Mouse (Mus musculus) stomach, postnatal 0 days (tissue): ENCODE results near the gene Ube4b. TPM values are rescaled to one million over a fixed set of nuclear protein-coding genes. Genes with fewer than 3 reads are reported as not detected.

ENCODE experiments used
- ATAC-seq: fragments of 200-750 bp; cut with Nextera tagmentation; 2 replicates; pipeline ENCODE4 v1.8.0; 2017; ENCODE audit not compliant: low FRiP score, low TSS enrichment
- DNase-seq: peaks from one replicate; pipeline ENCODE4 v3.0.0-alpha.2; 2016; ENCODE audit warnings: low spot score
- H3K27ac ChIP-seq: fragments of 300-500 bp; sonication (generic); replicated peaks from 2 replicates; pipeline ENCODE4 v1.5.1; 2014; ENCODE audit warnings: mild to moderate bottlenecking, control low read depth
- H3K27me3 ChIP-seq: fragments of 300-500 bp; sonication (generic); 2 replicates; pipeline ENCODE4 v1.6.1; 2014; ENCODE audit warnings: low read length; ENCODE audit not compliant: control insufficient read depth, insufficient read depth
- H3K36me3 ChIP-seq: fragments of 300-500 bp; sonication (generic); 2 replicates; pipeline ENCODE4 v1.6.1; 2014; ENCODE audit warnings: low read length, mixed read lengths; ENCODE audit not compliant: control insufficient read depth, insufficient read depth
- H3K4me1 ChIP-seq: fragments of 300-500 bp; sonication (generic); replicated peaks from 2 replicates; pipeline ENCODE4 v1.6.1; 2014; ENCODE audit warnings: antibody characterized with exemption; ENCODE audit not compliant: control insufficient read depth, insufficient read depth
- H3K4me2 ChIP-seq: fragments of 300-500 bp; sonication (generic); replicated peaks from 2 replicates; pipeline ENCODE4 v1.6.1; 2014; ENCODE audit warnings: low read depth, mild to moderate bottlenecking, control low read depth, moderate library complexity
- H3K4me3 ChIP-seq: fragments of 300-500 bp; sonication (generic); 2 replicates; pipeline ENCODE4 v1.5.1; 2014; ENCODE audit warnings: low read depth, low read length, control low read depth
- H3K9ac ChIP-seq: fragments of 300-500 bp; sonication (generic); 2 replicates; pipeline ENCODE4 v1.6.1; 2014; ENCODE audit warnings: mild to moderate bottlenecking, low read length, control low read depth, mixed read lengths
- H3K9me3 ChIP-seq: fragments of 300-500 bp; sonication (generic); 2 replicates; pipeline ENCODE4 v1.6.1; 2016; ENCODE audit warnings: low read length; ENCODE audit not compliant: control insufficient read depth
- CTCF ChIP-seq: IDR thresholded peaks from 2 replicates; pipeline ENCODE4 v1.5.1; 2016; ENCODE audit warnings: antibody characterized with exemption, low read depth, mild to moderate bottlenecking, moderate library complexity
- EP300 ChIP-seq: optimal IDR thresholded peaks from 2 replicates; pipeline ENCODE3; 2016; ENCODE audit warnings: antibody characterized with exemption
- WGBS: fragments of 180-500 bp; shearing (Covaris S2); extraction: QIAGEN DNeasy Blood & Tissue Kit; methylation state at CpG from one replicate; pipeline ENCODE4 v1.1.7; 2014; 5-methylcytosine and 5-hydroxymethylcytosine counted together
- polyA plus RNA-seq: library from polyadenylated mRNA; unstranded; fragments of >200 nt; fragmentation: Nextera tagmentation; extraction: Ambion mirVana; gene quantifications from 2 replicates; pipeline ENCODE4 v1.2.1, GENCODE M21; 2015

Ube4b gene
- polyA plus RNA-seq, 1 experiment from 2014 or later = 14.4 TPM

GRCm38 (mm10) chr4:149290157-149290750 is 136.3 kb downstream of the Ube4b start:
- ATAC-seq (no peak), DNase-seq (no peak)
- Histone ChIP-seq H3K4me2 (no peak overlapping the region), H3K27me3 (no peaks in the 10 kb centered on the region), H3K9ac (no peak overlapping the region), H3K27ac (no peak overlapping the region), H3K36me3 (no peaks in the 10 kb centered on the region), H3K4me3 (no peak overlapping the region), H3K4me1 (no peaks in the 10 kb centered on the region), H3K9me3 (no peaks in the 10 kb centered on the region)
- no peak for TF ChIP-seq CTCF
- TF ChIP-seq EP300 = no peak
- 70% methylated on average over 7 of the region's 7 CpGs for WGBS

- ATAC-seq = no peak
Observed at GRCm38 (mm10) chr4:149286287-149287137, 140.0 kb downstream of the Ube4b start.

GRCm38 (mm10) chr4:149285691-149286090 is 140.9 kb downstream of the Ube4b start:
- no peak for TF ChIP-seq EP300
- TF ChIP-seq CTCF = no peak
- DNase-seq (no peak), ATAC-seq (no peak)
- no peak overlapping the region for H3K4me2 ChIP-seq
- H3K9ac ChIP-seq = no peak overlapping the region
- H3K4me3 ChIP-seq = no peak overlapping the region
- 73% methylated on average over 1 of the region's 1 CpGs for WGBS
- no peaks in the 10 kb centered on the region for H3K27me3 ChIP-seq
- H3K9me3 ChIP-seq = no peaks in the 10 kb centered on the region
- no peak overlapping the region for H3K27ac ChIP-seq
- no peaks in the 10 kb centered on the region for H3K4me1 ChIP-seq
- H3K36me3 ChIP-seq = no peaks in the 10 kb centered on the region

More at GRCm38 (mm10) chr4:149286287-149287137, 140.0 kb downstream of the Ube4b start:
- WGBS = 68% methylated on average over 8 of the region's 8 CpGs
- no peak overlapping the region for H3K4me3 ChIP-seq
- H3K27me3 ChIP-seq = no peaks in the 10 kb centered on the region
- TF ChIP-seq EP300 = no peak
- TF ChIP-seq CTCF = no peak
- peak; percentile 36 for DNase-seq
- no peaks in the 10 kb centered on the region for H3K4me1 ChIP-seq
- no peak overlapping the region for H3K4me2 ChIP-seq
- no peak overlapping the region for H3K9ac ChIP-seq
- H3K9me3 ChIP-seq = no peaks in the 10 kb centered on the region
- no peak overlapping the region for H3K27ac ChIP-seq
- H3K36me3 ChIP-seq = no peaks in the 10 kb centered on the region

GRCm38 (mm10) chr4:149283018-149283417 is 143.5 kb downstream of the Ube4b start:
- Histone ChIP-seq H3K9me3 (no peaks in the 10 kb centered on the region), H3K27me3 (no peaks in the 10 kb centered on the region), H3K4me3 (no peak overlapping the region), H3K36me3 (no peaks in the 10 kb centered on the region), H3K4me2 (no peak overlapping the region), H3K27ac (no peak overlapping the region), H3K4me1 (no peaks in the 10 kb centered on the region), H3K9ac (no peak overlapping the region)
- TF ChIP-seq CTCF (no peak), EP300 (no peak)
- 55% methylated on average over 3 of the region's 3 CpGs for WGBS
- DNase-seq = no peak
- ATAC-seq = no peak

GRCm38 (mm10) chr4:149282025-149282738 is 144.4 kb downstream of the Ube4b start:
- Histone ChIP-seq H3K27me3 (no peaks in the 10 kb centered on the region), H3K4me3 (no peak overlapping the region), H3K4me2 (no peak overlapping the region), H3K9ac (no peak overlapping the region), H3K27ac (0 out of 2 replicates have a peak overlapping the region, but pooled peaks have one; percentile 24), H3K4me1 (no peaks in the 10 kb centered on the region), H3K9me3 (no peaks in the 10 kb centered on the region), H3K36me3 (no peaks in the 10 kb centered on the region)
- ATAC-seq (peak; percentile 56; the same call in 1 of the 2 replicates), DNase-seq (peak; percentile 24)
- no peak for TF ChIP-seq CTCF
- TF ChIP-seq EP300 = no peak
- WGBS = 52% methylated on average over 7 of the region's 7 CpGs

Other genes starting within 250 kb of the Ube4b start
- gene Kif1b, start 119.1 kb downstream of the Ube4b start, polyA plus RNA-seq = 18.0 and 23.9 TPM in 2 replicates
- gene Rbp7, start 28.2 kb upstream of the Ube4b start, polyA plus RNA-seq = 6.3 and 7.7 TPM in 2 replicates
- gene Tmem274, start 50.6 kb upstream of the Ube4b start, polyA plus RNA-seq = not detected in 2 replicates
- gene Nmnat1, start 58.5 kb upstream of the Ube4b start, polyA plus RNA-seq = 6.1 and 6.5 TPM in 2 replicates
- 18.9 and 22.5 TPM in 2 replicates for gene Lzic, start 58.5 kb upstream of the Ube4b start, polyA plus RNA-seq
- 60.1 and 69.5 TPM in 2 replicates for gene Ctnnbip1, start 91.5 kb upstream of the Ube4b start, polyA plus RNA-seq
- 28.6 and 30.5 TPM in 2 replicates for gene Clstn1, start 159.7 kb upstream of the Ube4b start, polyA plus RNA-seq